Mouse (Mus musculus): ENCODE measurements around the gene Npcd.

- TF ChIP-seq CTCF (IDR thresholded peaks at IDR 0.05; ENCODE audit: insufficient read depth, low read length) (no peak), POLR2A (IDR thresholded peaks at IDR 0.05; ENCODE audit: borderline replicate concordance, extremely low read depth, low read depth, low read length) (no peak)
These were observed 41.6 kb downstream of the Npcd start for GRCm38 (mm10) chr15:79792455-79792854.

Measured in lung, adult 2 months (tissue).